Mouse (Mus musculus) brain, embryonic 14.5 days (tissue): ENCODE data around the gene Trpm2.

Source experiments
- CTCF ChIP-seq: fragments of 200-500 bp; IDR thresholded peaks from 2 replicates; pipeline ENCODE4 v1.5.1; 2012; ENCODE audit warnings: inconsistent platforms, mild to moderate bottlenecking, moderate library complexity, borderline replicate concordance; ENCODE audit not compliant: insufficient read depth, insufficient read length; ENCODE audit errors: extremely low read depth
- POLR2A ChIP-seq: fragments of 200-500 bp; IDR thresholded peaks from 2 replicates; pipeline ENCODE4 v1.6.1; 2012; ENCODE audit warnings: mild to moderate bottlenecking, inconsistent platforms, borderline replicate concordance; ENCODE audit not compliant: poor library complexity, insufficient read depth, insufficient read length, severe bottlenecking; ENCODE audit errors: extremely low read depth

GRCm38 (mm10) chr10:77916636-77917335 is 53.6 kb downstream of the Trpm2 start:
- peak; percentile 56; the same call in 1 of the 2 replicates for TF ChIP-seq CTCF
- TF ChIP-seq POLR2A, result no peak
